Mouse (Mus musculus) cerebellum, adult 2 months (tissue): ENCODE results near the gene Slc7a11.

Source experiments
- CTCF ChIP-seq: fragments of 200-500 bp; IDR thresholded peaks from 2 replicates; pipeline ENCODE4 v1.5.1; 2011; ENCODE audit warnings: low read depth, mild to moderate bottlenecking, control low read depth, low read length, moderate library complexity, borderline replicate concordance; ENCODE audit not compliant: insufficient read depth
- POLR2A ChIP-seq: fragments of 200-500 bp; IDR thresholded peaks from 2 replicates; pipeline ENCODE4 v1.6.1; 2011; ENCODE audit warnings: low read length, control low read depth, borderline replicate concordance; ENCODE audit not compliant: insufficient read depth

DNA sequence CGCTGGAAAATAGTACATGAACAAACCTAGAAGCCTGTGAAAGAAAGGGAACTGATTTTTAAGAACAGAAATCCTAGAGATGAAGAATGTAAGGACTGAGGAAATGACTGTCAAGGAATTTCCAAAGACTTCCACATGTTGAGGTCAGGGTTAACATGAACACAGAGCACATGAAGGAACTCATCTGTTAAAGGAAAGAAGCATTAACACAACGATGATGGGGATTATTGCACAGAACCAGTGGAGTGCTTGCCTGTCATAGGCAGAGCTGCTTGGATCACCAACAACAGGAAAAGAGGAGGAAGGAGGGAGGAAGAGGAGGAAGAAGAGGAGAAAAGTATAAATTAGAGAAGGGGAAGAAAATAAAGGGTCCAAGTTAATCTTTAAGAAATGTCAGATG, 223.0 kb downstream of the Slc7a11 start:
- TF ChIP-seq CTCF (no peak), POLR2A (no peak)
